Mouse (Mus musculus) ES-E14 (cell line): ENCODE data around the gene Invs.

Experiments
- HCFC1 ChIP-seq: IDR thresholded peaks from 2 replicates; pipeline ENCODE4 v1.6.1; 2012; ENCODE audit warnings: low read length, inconsistent platforms, borderline replicate concordance; ENCODE audit not compliant: insufficient read depth
- MAFK ChIP-seq: IDR thresholded peaks from 2 replicates; pipeline ENCODE4 v1.6.1; 2014; ENCODE audit warnings: mild to moderate bottlenecking, low read depth, low read length, inconsistent platforms; ENCODE audit not compliant: insufficient read depth
- ZNF384 ChIP-seq: IDR thresholded peaks from 2 replicates; pipeline ENCODE4 v1.6.1; 2012; ENCODE audit warnings: low read depth, low read length, inconsistent platforms

- no peak for TF ChIP-seq MAFK
- TF ChIP-seq ZNF384: no peak
- no peak for TF ChIP-seq HCFC1
Observed at GRCm38 (mm10) chr4:48236721-48237120, 42.8 kb upstream of the Invs start.
